Mouse (Mus musculus): Measurements from ENCODE around the gene Tagln2. TPM values are rescaled to one million over a fixed set of nuclear protein-coding genes. Genes with fewer than 3 reads are reported as not detected.

The Tagln2 gene
- polyA plus RNA-seq, 1 experiment: 393 TPM

- no peaks in the 10 kb centered on the region for H3K27me3 ChIP-seq (ENCODE audit: control insufficient read depth, insufficient read depth, insufficient read length)
- no peak overlapping the region for H3K4me3 ChIP-seq
- H3ac ChIP-seq (ENCODE audit: control insufficient read depth, insufficient read length): no peak overlapping the region
- no peaks in the 10 kb centered on the region for H3K36me3 ChIP-seq (ENCODE audit: control insufficient read depth, insufficient read depth)
- TF ChIP-seq MAX (IDR thresholded peaks at IDR 0.05; ENCODE audit: low read depth) (no peak), MYOG (IDR thresholded peaks at IDR 0.05; ENCODE audit: control insufficient read depth in 1 of 3, insufficient read depth in 1 of 3, insufficient read length in 2 of 3, low read depth in 2 of 3) (no peak), TCF12 (IDR thresholded peaks at IDR 0.05; ENCODE audit: insufficient read depth, poor library complexity, severe bottlenecking) (no peak), TCF3 (IDR thresholded peaks at IDR 0.05; ENCODE audit: insufficient read length, low read depth) (no peak), MYOD1 (IDR thresholded peaks at IDR 0.05; ENCODE audit: control insufficient read depth in 1 of 3, insufficient read length in 2 of 3, low read depth in 2 of 3) (no peak), USF1 (IDR thresholded peaks at IDR 0.05; ENCODE audit: low read depth) (no peak), POLR2AphosphoS2 (IDR thresholded peaks at IDR 0.05; ENCODE audit: insufficient read length, low read depth) (no peak), CEBPB (IDR thresholded peaks at IDR 0.05; ENCODE audit: insufficient read depth, poor library complexity, severe bottlenecking) (no peak), REST (IDR thresholded peaks at IDR 0.05; ENCODE audit: insufficient read depth, insufficient read length) (no peak), POLR2A (IDR thresholded peaks at IDR 0.05; ENCODE audit: insufficient read length, low read depth) (no peak), E2F4 (IDR thresholded peaks at IDR 0.05; ENCODE audit: insufficient read depth) (no peak), SRF (IDR thresholded peaks at IDR 0.05; ENCODE audit: control insufficient read depth, insufficient read length, low read depth) (no peak)
- no peak overlapping the region for H3K4me2 ChIP-seq (ENCODE audit: low read depth)
- no peaks in the 10 kb centered on the region for H3K79me2 ChIP-seq (ENCODE audit: control insufficient read depth, insufficient read depth)
Measured at GRCm38 (mm10) chr1:172469373-172469772, 30.5 kb upstream of the Tagln2 start.

GRCm38 (mm10) chr1:172469810-172470448, 29.9 kb upstream of the Tagln2 start:
- H3K4me3 ChIP-seq: no peak overlapping the region
- no peak for TF ChIP-seq MYOD1 (IDR thresholded peaks at IDR 0.05; ENCODE audit: control insufficient read depth in 1 of 3, insufficient read length in 2 of 3, low read depth in 2 of 3)
- TF ChIP-seq E2F4 (IDR thresholded peaks at IDR 0.05; ENCODE audit: insufficient read depth): no peak
- no peak for TF ChIP-seq MAX (IDR thresholded peaks at IDR 0.05; ENCODE audit: low read depth)
- no peak for TF ChIP-seq SRF (IDR thresholded peaks at IDR 0.05; ENCODE audit: control insufficient read depth, insufficient read length, low read depth)
- no peak for TF ChIP-seq POLR2AphosphoS2 (IDR thresholded peaks at IDR 0.05; ENCODE audit: insufficient read length, low read depth)
- no peak for TF ChIP-seq MYOG (IDR thresholded peaks at IDR 0.05; ENCODE audit: control insufficient read depth in 1 of 3, insufficient read depth in 1 of 3, insufficient read length in 2 of 3, low read depth in 2 of 3)
- TF ChIP-seq CEBPB (IDR thresholded peaks at IDR 0.05; ENCODE audit: insufficient read depth, poor library complexity, severe bottlenecking): no peak
- TF ChIP-seq USF1 (IDR thresholded peaks at IDR 0.05; ENCODE audit: low read depth): no peak
- no peak for TF ChIP-seq POLR2A (IDR thresholded peaks at IDR 0.05; ENCODE audit: insufficient read length, low read depth)
- TF ChIP-seq REST (IDR thresholded peaks at IDR 0.05; ENCODE audit: insufficient read depth, insufficient read length): no peak
- TF ChIP-seq TCF12 (IDR thresholded peaks at IDR 0.05; ENCODE audit: insufficient read depth, poor library complexity, severe bottlenecking): no peak
- TF ChIP-seq TCF3 (IDR thresholded peaks at IDR 0.05; ENCODE audit: insufficient read length, low read depth): no peak
- H3K4me2 ChIP-seq (ENCODE audit: low read depth): no peak overlapping the region
- no peaks in the 10 kb centered on the region for H3K36me3 ChIP-seq (ENCODE audit: control insufficient read depth, insufficient read depth)
- H3K27me3 ChIP-seq (ENCODE audit: control insufficient read depth, insufficient read depth, insufficient read length): no peaks in the 10 kb centered on the region
- no peaks in the 10 kb centered on the region for H3K79me2 ChIP-seq (ENCODE audit: control insufficient read depth, insufficient read depth)
- no peak overlapping the region for H3ac ChIP-seq (ENCODE audit: control insufficient read depth, insufficient read length)

- Histone ChIP-seq H3K4me3 (no peak overlapping the region), H3K36me3 (ENCODE audit: control insufficient read depth, insufficient read depth) (no peaks in the 10 kb centered on the region), H3ac (ENCODE audit: control insufficient read depth, insufficient read length) (no peak overlapping the region), H3K4me2 (ENCODE audit: low read depth) (no peak overlapping the region), H3K79me2 (ENCODE audit: control insufficient read depth, insufficient read depth) (no peaks in the 10 kb centered on the region), H3K27me3 (ENCODE audit: control insufficient read depth, insufficient read depth, insufficient read length) (no peaks in the 10 kb centered on the region)
- TF ChIP-seq USF1 (IDR thresholded peaks at IDR 0.05; ENCODE audit: low read depth) (no peak), TCF3 (IDR thresholded peaks at IDR 0.05; ENCODE audit: insufficient read length, low read depth) (no peak), TCF12 (IDR thresholded peaks at IDR 0.05; ENCODE audit: insufficient read depth, poor library complexity, severe bottlenecking) (no peak), SRF (IDR thresholded peaks at IDR 0.05; ENCODE audit: control insufficient read depth, insufficient read length, low read depth) (no peak), E2F4 (IDR thresholded peaks at IDR 0.05; ENCODE audit: insufficient read depth) (no peak), MAX (IDR thresholded peaks at IDR 0.05; ENCODE audit: low read depth) (no peak), CEBPB (IDR thresholded peaks at IDR 0.05; ENCODE audit: insufficient read depth, poor library complexity, severe bottlenecking) (no peak), REST (IDR thresholded peaks at IDR 0.05; ENCODE audit: insufficient read depth, insufficient read length) (no peak), MYOG (IDR thresholded peaks at IDR 0.05; ENCODE audit: control insufficient read depth in 1 of 3, insufficient read depth in 1 of 3, insufficient read length in 2 of 3, low read depth in 2 of 3) (no peak), MYOD1 (IDR thresholded peaks at IDR 0.05; ENCODE audit: control insufficient read depth in 1 of 3, insufficient read length in 2 of 3, low read depth in 2 of 3) (no peak), POLR2A (IDR thresholded peaks at IDR 0.05; ENCODE audit: insufficient read length, low read depth) (no peak), POLR2AphosphoS2 (IDR thresholded peaks at IDR 0.05; ENCODE audit: insufficient read length, low read depth) (no peak)
Measured at GRCm38 (mm10) chr1:172472909-172473308, 26.9 kb upstream of the Tagln2 start.

GRCm38 (mm10) chr1:172474196-172474595, 25.7 kb upstream of the Tagln2 start:
- no peak overlapping the region for H3K4me3 ChIP-seq
- no peak overlapping the region for H3K4me2 ChIP-seq (ENCODE audit: low read depth)
- H3K79me2 ChIP-seq (ENCODE audit: control insufficient read depth, insufficient read depth): no peaks in the 10 kb centered on the region
- H3K36me3 ChIP-seq (ENCODE audit: control insufficient read depth, insufficient read depth): no peaks in the 10 kb centered on the region
- H3ac ChIP-seq (ENCODE audit: control insufficient read depth, insufficient read length): no peak overlapping the region
- TF ChIP-seq POLR2AphosphoS2 (IDR thresholded peaks at IDR 0.05; ENCODE audit: insufficient read length, low read depth) (no peak), REST (IDR thresholded peaks at IDR 0.05; ENCODE audit: insufficient read depth, insufficient read length) (no peak), TCF3 (IDR thresholded peaks at IDR 0.05; ENCODE audit: insufficient read length, low read depth) (no peak), USF1 (IDR thresholded peaks at IDR 0.05; ENCODE audit: low read depth) (no peak), E2F4 (IDR thresholded peaks at IDR 0.05; ENCODE audit: insufficient read depth) (no peak), MYOD1 (IDR thresholded peaks at IDR 0.05; ENCODE audit: control insufficient read depth in 1 of 3, insufficient read length in 2 of 3, low read depth in 2 of 3) (no peak), MYOG (IDR thresholded peaks at IDR 0.05; ENCODE audit: control insufficient read depth in 1 of 3, insufficient read depth in 1 of 3, insufficient read length in 2 of 3, low read depth in 2 of 3) (no peak), POLR2A (IDR thresholded peaks at IDR 0.05; ENCODE audit: insufficient read length, low read depth) (no peak), MAX (IDR thresholded peaks at IDR 0.05; ENCODE audit: low read depth) (no peak), TCF12 (IDR thresholded peaks at IDR 0.05; ENCODE audit: insufficient read depth, poor library complexity, severe bottlenecking) (no peak), CEBPB (IDR thresholded peaks at IDR 0.05; ENCODE audit: insufficient read depth, poor library complexity, severe bottlenecking) (no peak), SRF (IDR thresholded peaks at IDR 0.05; ENCODE audit: control insufficient read depth, insufficient read length, low read depth) (no peak)
- H3K27me3 ChIP-seq (ENCODE audit: control insufficient read depth, insufficient read depth, insufficient read length): no peaks in the 10 kb centered on the region
